Mouse (Mus musculus) neural tube, embryonic 15.5 days (tissue): ENCODE results near the gene Ubl4a. TPM values are rescaled to one million over a fixed set of nuclear protein-coding genes. Genes with fewer than 3 reads are reported as not detected.
A peak's percentile ranks its signal among the peaks of the same experiment; 100 is the strongest.
"Not testable (repeated sequence)": the region's sequence is repeated elsewhere in the genome, so short reads cannot be mapped to it uniquely, and the experiment has no call there.

Experiments used
- ATAC-seq: fragments of 200-750 bp; cut with Nextera tagmentation; 2 replicates; pipeline ENCODE4 v1.8.0; 2017; ENCODE audit warnings: mild to moderate bottlenecking, moderate TSS enrichment, moderate library complexity; ENCODE audit not compliant: low FRiP score
- H3K27ac ChIP-seq: fragments of 300-500 bp; sonication (generic); replicated peaks from 2 replicates; pipeline ENCODE4 v1.5.1; 2015; ENCODE audit warnings: mild to moderate bottlenecking, inconsistent platforms
- H3K27me3 ChIP-seq: fragments of 300-500 bp; sonication (generic); replicated peaks from 2 replicates; pipeline ENCODE4 v1.6.1; 2015; ENCODE audit warnings: inconsistent platforms
- H3K36me3 ChIP-seq: fragments of 300-500 bp; sonication (generic); 2 replicates; pipeline ENCODE4 v1.6.1; 2015; ENCODE audit warnings: inconsistent platforms
- H3K4me1 ChIP-seq: fragments of 300-500 bp; sonication (generic); 2 replicates; pipeline ENCODE4 v1.6.1; 2015; ENCODE audit warnings: inconsistent platforms
- H3K4me2 ChIP-seq: fragments of 300-500 bp; sonication (generic); 2 replicates; pipeline ENCODE4 v1.6.1; 2015; ENCODE audit warnings: inconsistent platforms, mild to moderate bottlenecking, moderate library complexity
- H3K4me3 ChIP-seq: fragments of 300-500 bp; sonication (generic); replicated peaks from 2 replicates; pipeline ENCODE4 v1.5.1; 2015; ENCODE audit warnings: mild to moderate bottlenecking, inconsistent platforms
- H3K9ac ChIP-seq: fragments of 300-500 bp; sonication (generic); replicated peaks from 2 replicates; pipeline ENCODE4 v1.6.1; 2015; ENCODE audit warnings: mild to moderate bottlenecking, inconsistent platforms
- H3K9me3 ChIP-seq: fragments of 300-500 bp; sonication (generic); replicated peaks from 2 replicates; pipeline ENCODE4 v1.6.1; 2016; ENCODE audit warnings: inconsistent platforms
- WGBS: fragments of 180-500 bp; shearing (Covaris S2); methylation state at CpG from one replicate; pipeline ENCODE4 v1.1.7; 2015; ENCODE audit warnings: mixed read lengths; 5-methylcytosine and 5-hydroxymethylcytosine counted together
- polyA plus RNA-seq: library from polyadenylated mRNA; unstranded; fragments of >200 nt; fragmentation: Nextera tagmentation; extraction: Ambion mirVana; gene quantifications from 2 replicates; pipeline ENCODE4 v1.2.1, GENCODE M21; 2015

Ubl4a gene
- polyA plus RNA-seq, result 65.9 and 68.3 TPM in 2 replicates

- WGBS, result 31% methylated on average over 32 of the region's 32 CpGs
These were observed at the start of gene Ubl4a, which contains the start of gene Slc10a3 for GRCm38 (mm10) chrX:74372888-74373549. Gene Ubl4a (minus strand): TSS chrX:74373218. Gene Slc10a3 (minus strand): TSS chrX:74373349.

GRCm38 (mm10) chrX:74413377-74413776, 40.4 kb upstream of the Ubl4a start:
- Histone ChIP-seq H3K36me3 (no peaks in the 10 kb centered on the region), H3K9ac (no peak overlapping the region), H3K27me3 (no peaks in the 10 kb centered on the region), H3K4me1 (no peaks in the 10 kb centered on the region), H3K4me3 (no peak overlapping the region), H3K4me2 (no peak overlapping the region), H3K9me3 (no peaks in the 10 kb centered on the region), H3K27ac (no peak overlapping the region)
- ATAC-seq, result peak; percentile 81

More at GRCm38 (mm10) chrX:74372888-74373549, at the start of gene Ubl4a, which contains the start of gene Slc10a3:
- Histone ChIP-seq H3K4me3 (peak within 1 kb of the TSS; percentile 48), H3K27me3 (no peaks in the 10 kb centered on the region), H3K4me1 (peaks cover 9% of the 10 kb centered on the region), H3K27ac (0 out of 2 replicates have a peak within 1 kb of the TSS, but pooled peaks have one; percentile 23), H3K9ac (peak within 1 kb of the TSS; percentile 45), H3K9me3 (no peaks in the 10 kb centered on the region), H3K4me2 (peak within 1 kb of the TSS; percentile 62), H3K36me3 (no peaks in the 10 kb centered on the region)
- ATAC-seq, result peak; percentile 91

GRCm38 (mm10) chrX:74408340-74408739, 35.3 kb upstream of the Ubl4a start:
- WGBS, result 39% methylated on average over 2 of the region's 2 CpGs
- no peaks in the 10 kb centered on the region for H3K4me1 ChIP-seq

GRCm38 (mm10) chrX:74400136-74400535, 27.1 kb upstream of the Ubl4a start:
- Histone ChIP-seq H3K27ac (no peak overlapping the region), H3K4me3 (no peak overlapping the region), H3K36me3 (no peaks in the 10 kb centered on the region), H3K4me2 (no peak overlapping the region), H3K27me3 (no peaks in the 10 kb centered on the region), H3K4me1 (no peaks in the 10 kb centered on the region), H3K9me3 (no peaks in the 10 kb centered on the region), H3K9ac (no peak overlapping the region)
- WGBS, result 87% methylated on average over 3 of the region's 3 CpGs
- no peak for ATAC-seq

More at GRCm38 (mm10) chrX:74408340-74408739, 35.3 kb upstream of the Ubl4a start:
- Histone ChIP-seq H3K27me3 (no peaks in the 10 kb centered on the region), H3K9me3 (no peaks in the 10 kb centered on the region), H3K4me2 (no peak overlapping the region), H3K36me3 (no peaks in the 10 kb centered on the region), H3K9ac (no peak overlapping the region), H3K27ac (no peak overlapping the region), H3K4me3 (no peak overlapping the region)
- no peak for ATAC-seq

GRCm38 (mm10) chrX:74392535-74393443, 19.8 kb upstream of the Ubl4a start, which contains the start of the genes Fam3a and Ikbkg:
Gene Fam3a (minus strand): TSS chrX:74393272.
Gene Ikbkg (plus strand): TSS chrX:74393290.
- peak within 1 kb of the TSS; percentile 60 for H3K4me2 ChIP-seq
- H3K9me3 ChIP-seq, result no peaks in the 10 kb centered on the region
- peak within 1 kb of the TSS; percentile 67 for H3K9ac ChIP-seq
- H3K4me1 ChIP-seq, result peaks cover 8% of the 10 kb centered on the region; the same call in 1 of the 2 replicates
- H3K27ac ChIP-seq, result peak within 1 kb of the TSS; percentile 84
- peak within 1 kb of the TSS; percentile 55 for H3K4me3 ChIP-seq
- 20% methylated on average over 29 of the region's 30 CpGs for WGBS
- peak; percentile 100 for ATAC-seq
- no peaks in the 10 kb centered on the region for H3K36me3 ChIP-seq
- H3K27me3 ChIP-seq, result no peaks in the 10 kb centered on the region

GRCm38 (mm10) chrX:74388153-74388552, 15.1 kb upstream of the Ubl4a start:
- ATAC-seq, result no peak
- H3K9me3 ChIP-seq, result no peaks in the 10 kb centered on the region
- no peaks in the 10 kb centered on the region for H3K27me3 ChIP-seq
- no peak overlapping the region for H3K4me3 ChIP-seq
- peaks cover 2% of the 10 kb centered on the region; the same call in 1 of the 2 replicates for H3K4me1 ChIP-seq
- H3K36me3 ChIP-seq, result peaks cover 6% of the 10 kb centered on the region; the same call in 1 of the 2 replicates
- H3K27ac ChIP-seq, result no peak overlapping the region
- H3K4me2 ChIP-seq, result no peak overlapping the region
- no peak overlapping the region for H3K9ac ChIP-seq

- no peaks in the 10 kb centered on the region for H3K4me1 ChIP-seq
- H3K4me2 ChIP-seq, result no peak overlapping the region
- H3K9ac ChIP-seq, result no peak overlapping the region
- 87% methylated on average over 2 of the region's 2 CpGs for WGBS
- no peak for ATAC-seq
- no peaks in the 10 kb centered on the region for H3K9me3 ChIP-seq
- no peaks in the 10 kb centered on the region for H3K27me3 ChIP-seq
- H3K4me3 ChIP-seq, result no peak overlapping the region
- H3K27ac ChIP-seq, result no peak overlapping the region
- H3K36me3 ChIP-seq, result peaks cover 6% of the 10 kb centered on the region; the same call in 1 of the 2 replicates
These were observed 11.4 kb upstream of the Ubl4a start for GRCm38 (mm10) chrX:74384451-74384850.

- WGBS, result 20% methylated on average over 38 of the region's 49 CpGs
- ATAC-seq, result peak; percentile 86
These were observed 4.7 kb downstream of the Ubl4a start for GRCm38 (mm10) chrX:74368209-74368909.

GRCm38 (mm10) chrX:74367512-74367911, 5.5 kb downstream of the Ubl4a start:
- no peaks in the 10 kb centered on the region for H3K9me3 ChIP-seq
- 71% methylated on average over 10 of the region's 10 CpGs for WGBS
- ATAC-seq, result no peak
- H3K9ac ChIP-seq, result peak overlapping the region; percentile 80
- peak overlapping the region; percentile 56 for H3K4me3 ChIP-seq
- peak overlapping the region; percentile 79; the same call in 1 of the 2 replicates for H3K27ac ChIP-seq
- peaks cover 18% of the 10 kb centered on the region for H3K4me1 ChIP-seq
- no peaks in the 10 kb centered on the region for H3K36me3 ChIP-seq
- H3K27me3 ChIP-seq, result no peaks in the 10 kb centered on the region
- H3K4me2 ChIP-seq, result peak overlapping the region; percentile 63

More at GRCm38 (mm10) chrX:74368209-74368909, 4.7 kb downstream of the Ubl4a start:
- Histone ChIP-seq H3K4me2 (peak overlapping the region; percentile 63), H3K4me1 (peaks cover 19% of the 10 kb centered on the region), H3K36me3 (no peaks in the 10 kb centered on the region), H3K4me3 (peak overlapping the region; percentile 56), H3K9me3 (no peaks in the 10 kb centered on the region), H3K27me3 (no peaks in the 10 kb centered on the region), H3K27ac (peak overlapping the region; percentile 79), H3K9ac (peak overlapping the region; percentile 80)

- no peak overlapping the region for H3K27ac ChIP-seq
- H3K4me3 ChIP-seq, result no peak overlapping the region
- no peaks in the 10 kb centered on the region for H3K36me3 ChIP-seq
- no peak overlapping the region for H3K4me2 ChIP-seq
- WGBS, result 52% methylated on average over 11 of the region's 11 CpGs
- ATAC-seq, result no peak
- no peaks in the 10 kb centered on the region for H3K9me3 ChIP-seq
- H3K4me1 ChIP-seq, result no peaks in the 10 kb centered on the region
- H3K9ac ChIP-seq, result no peak overlapping the region
- no peaks in the 10 kb centered on the region for H3K27me3 ChIP-seq
These were observed 13.8 kb downstream of the Ubl4a start for GRCm38 (mm10) chrX:74359171-74359570.

GRCm38 (mm10) chrX:74357069-74357468, 15.9 kb downstream of the Ubl4a start:
- not testable (repeated sequence) for H3K9ac ChIP-seq, H3K4me3 ChIP-seq, H3K9me3 ChIP-seq, H3K4me2 ChIP-seq, ATAC-seq, H3K36me3 ChIP-seq, H3K27me3 ChIP-seq, H3K4me1 ChIP-seq, H3K27ac ChIP-seq
- WGBS, result 92% methylated on average over 3 of the region's 3 CpGs
